Mouse (Mus musculus) ES-Bruce4 (cell line): ENCODE measurements around the gene Ugt1a8. TPM values are rescaled to one million over a fixed set of nuclear protein-coding genes. Genes with fewer than 3 reads are reported as not detected.

Experiments
- H3K27ac ChIP-seq: 2 replicates; pipeline ENCODE4 v1.5.1; 2012; ENCODE audit warnings: low read length, inconsistent platforms; ENCODE audit not compliant: insufficient read depth
- H3K27me3 ChIP-seq: 2 replicates; pipeline ENCODE4 v1.6.1; 2012; ENCODE audit warnings: mild to moderate bottlenecking, low read length, inconsistent platforms; ENCODE audit not compliant: control insufficient read depth, poor library complexity, insufficient read depth, severe bottlenecking
- H3K36me3 ChIP-seq: 2 replicates; pipeline ENCODE4 v1.6.1; 2012; ENCODE audit warnings: inconsistent platforms, mild to moderate bottlenecking, low read length, moderate library complexity; ENCODE audit not compliant: control insufficient read depth, poor library complexity, insufficient read depth, severe bottlenecking
- H3K4me1 ChIP-seq: one replicate; pipeline ENCODE4 v1.8.1; 2011; ENCODE audit warnings: low read length; ENCODE audit not compliant: control insufficient read depth, insufficient read depth
- H3K4me3 ChIP-seq: 2 replicates; pipeline ENCODE4 v1.5.1; 2011; ENCODE audit warnings: low read depth, mild to moderate bottlenecking, low read length
- H3K9ac ChIP-seq: 2 replicates; pipeline ENCODE4 v1.6.1; 2012; ENCODE audit warnings: low read depth, mild to moderate bottlenecking, inconsistent platforms; ENCODE audit not compliant: poor library complexity, severe bottlenecking
- H3K9me3 ChIP-seq: replicated peaks from 2 replicates; pipeline ENCODE4 v1.6.1; 2012; ENCODE audit warnings: mild to moderate bottlenecking, low read length, inconsistent platforms; ENCODE audit not compliant: control insufficient read depth, poor library complexity, insufficient read depth, severe bottlenecking
- CTCF ChIP-seq: IDR thresholded peaks from one replicate; pipeline ENCODE4 v1.8.1; 2011; ENCODE audit warnings: low read depth, low read length
- EP300 ChIP-seq: IDR thresholded peaks from 2 replicates; pipeline ENCODE4 v1.6.1; 2011; ENCODE audit warnings: low read depth, low read length; ENCODE audit not compliant: insufficient read depth
- POLR2A ChIP-seq: IDR thresholded peaks from one replicate; pipeline ENCODE4 v1.8.1; 2011; ENCODE audit warnings: low read length; ENCODE audit not compliant: insufficient read depth
- polyA plus RNA-seq: library from polyadenylated mRNA; stranded (reverse); fragments of >200 nt; gene quantifications from 2 replicates; pipeline ENCODE4 v1.2.4, GENCODE M21; 2011; ENCODE audit warnings: low read depth; ENCODE audit not compliant: missing spikeins, insufficient read depth, insufficient read length

The Ugt1a8 gene
- polyA plus RNA-seq, 1 experiment = not detected

- no peak within 1 kb of the TSS for H3K9ac ChIP-seq
- H3K9me3 ChIP-seq = no peaks in the 10 kb centered on the region
- H3K27ac ChIP-seq = no peak within 1 kb of the TSS
- H3K27me3 ChIP-seq = no peaks in the 10 kb centered on the region
- H3K36me3 ChIP-seq = no peaks in the 10 kb centered on the region
- no peak for TF ChIP-seq EP300
- TF ChIP-seq CTCF = no peak
- TF ChIP-seq POLR2A = no peak
- H3K4me1 ChIP-seq = no peaks in the 10 kb centered on the region
- H3K4me3 ChIP-seq = no peak within 1 kb of the TSS
These were observed 17.1 kb upstream of the Ugt1a8 start, which contains the start of gene Ugt1a9 for GRCm38 (mm10) chr1:88070495-88070894. Gene Ugt1a9, plus strand, starts transcription at chr1:88070800.

- TF ChIP-seq POLR2A (no peak), CTCF (no peak), EP300 (no peak)
- Histone ChIP-seq H3K9me3 (no peaks in the 10 kb centered on the region), H3K27ac (no peak overlapping the region), H3K27me3 (no peaks in the 10 kb centered on the region), H3K4me3 (no peak overlapping the region), H3K4me1 (no peaks in the 10 kb centered on the region), H3K9ac (no peak overlapping the region), H3K36me3 (no peaks in the 10 kb centered on the region)
These were observed 16.7 kb upstream of the Ugt1a8 start for GRCm38 (mm10) chr1:88070902-88071301.

GRCm38 (mm10) chr1:88074471-88074870, 13.1 kb upstream of the Ugt1a8 start:
- TF ChIP-seq POLR2A = no peak
- no peaks in the 10 kb centered on the region for H3K9me3 ChIP-seq
- no peaks in the 10 kb centered on the region for H3K36me3 ChIP-seq
- no peak overlapping the region for H3K27ac ChIP-seq
- H3K9ac ChIP-seq = no peak overlapping the region
- H3K27me3 ChIP-seq = no peaks in the 10 kb centered on the region
- H3K4me1 ChIP-seq = no peaks in the 10 kb centered on the region
- no peak overlapping the region for H3K4me3 ChIP-seq

GRCm38 (mm10) chr1:88077128-88077527, 10.5 kb upstream of the Ugt1a8 start:
- no peaks in the 10 kb centered on the region for H3K9me3 ChIP-seq
- no peaks in the 10 kb centered on the region for H3K4me1 ChIP-seq
- no peak overlapping the region for H3K9ac ChIP-seq
- TF ChIP-seq CTCF (no peak), EP300 (no peak), POLR2A (no peak)
- H3K36me3 ChIP-seq = no peaks in the 10 kb centered on the region
- no peaks in the 10 kb centered on the region for H3K27me3 ChIP-seq
- no peak overlapping the region for H3K4me3 ChIP-seq
- H3K27ac ChIP-seq = no peak overlapping the region

- no peak for TF ChIP-seq CTCF
- TF ChIP-seq POLR2A = no peak
- TF ChIP-seq EP300 = no peak
- no peak overlapping the region for H3K9ac ChIP-seq
- no peak overlapping the region for H3K27ac ChIP-seq
- H3K4me1 ChIP-seq = no peaks in the 10 kb centered on the region
- H3K9me3 ChIP-seq = no peaks in the 10 kb centered on the region
- H3K27me3 ChIP-seq = no peaks in the 10 kb centered on the region
- no peaks in the 10 kb centered on the region for H3K36me3 ChIP-seq
- H3K4me3 ChIP-seq = no peak overlapping the region
These were observed 5.9 kb upstream of the Ugt1a8 start for GRCm38 (mm10) chr1:88081670-88082069.

- Histone ChIP-seq H3K9me3 (no peaks in the 10 kb centered on the region), H3K27ac (no peak overlapping the region), H3K4me1 (no peaks in the 10 kb centered on the region), H3K36me3 (no peaks in the 10 kb centered on the region), H3K4me3 (no peak overlapping the region), H3K9ac (no peak overlapping the region), H3K27me3 (no peaks in the 10 kb centered on the region)
- no peak for TF ChIP-seq EP300
- no peak for TF ChIP-seq CTCF
- no peak for TF ChIP-seq POLR2A
These were observed 1.5 kb upstream of the Ugt1a8 start for GRCm38 (mm10) chr1:88086125-88086524.
